Mouse (Mus musculus): ENCODE measurements around the gene Spink2. TPM values are rescaled to one million over a fixed set of nuclear protein-coding genes. Genes with fewer than 3 reads are reported as not detected.
"Not testable (repeated sequence)": the region's sequence is repeated elsewhere in the genome, so short reads cannot be mapped to it uniquely, and the experiment has no call there.

Spink2 gene
- polyA plus RNA-seq, 1 experiment from 2014 or later: 0.99 TPM

- WGBS: 93% methylated on average over 3 of the region's 3 CpGs
- Histone ChIP-seq H3K27me3 (replicated peaks; ENCODE audit: control insufficient read depth, insufficient read depth, low read length) (no peaks in the 10 kb centered on the region), H3K9ac (ENCODE audit: low read length) (no peak overlapping the region), H3K9me3 (replicated peaks; ENCODE audit: control insufficient read depth, low read length) (no peaks in the 10 kb centered on the region), H3K4me1 (ENCODE audit: control insufficient read depth, insufficient read depth, low read length) (no peaks in the 10 kb centered on the region), H3K36me3 (ENCODE audit: control insufficient read depth, insufficient read depth, low read length) (no peaks in the 10 kb centered on the region), H3K27ac (ENCODE audit: low read depth, low read length) (no peak overlapping the region), H3K4me2 (ENCODE audit: low read length) (no peak overlapping the region), H3K4me3 (ENCODE audit: low read depth, low read length) (no peak overlapping the region)
- DNase-seq (ENCODE audit: low spot score) (no peak), ATAC-seq (no peak)
Measured at GRCm38 (mm10) chr5:77185351-77185750, 25.9 kb downstream of the Spink2 start.

DNA sequence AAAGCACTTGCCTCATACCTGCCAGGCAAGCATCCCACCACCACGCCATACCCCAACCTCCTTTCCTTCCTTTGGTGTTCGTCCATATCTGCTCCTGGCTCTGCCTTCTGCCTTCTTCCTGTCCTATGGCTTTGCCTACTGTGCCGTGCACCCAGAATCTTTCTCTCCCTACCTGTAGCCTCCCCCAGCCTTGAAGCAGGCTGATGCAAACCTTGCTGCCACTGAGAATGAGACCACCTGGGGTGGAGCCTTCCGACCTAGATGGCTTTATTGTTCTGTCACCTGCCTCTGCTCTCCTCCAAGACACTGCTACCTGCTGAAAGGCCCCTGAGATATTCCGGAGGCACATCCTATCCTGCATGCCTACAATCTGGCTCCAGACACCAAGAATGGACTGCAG, 27.4 kb downstream of the Spink2 start:
- H3K4me1 ChIP-seq (ENCODE audit: control insufficient read depth, insufficient read depth, low read length); H3K4me3 ChIP-seq (ENCODE audit: low read depth, low read length); H3K9ac ChIP-seq (ENCODE audit: low read length); H3K9me3 ChIP-seq (replicated peaks; ENCODE audit: control insufficient read depth, low read length); H3K36me3 ChIP-seq (ENCODE audit: control insufficient read depth, insufficient read depth, low read length); ATAC-seq; DNase-seq (ENCODE audit: low spot score); H3K27ac ChIP-seq (ENCODE audit: low read depth, low read length); H3K4me2 ChIP-seq (ENCODE audit: low read length); H3K27me3 ChIP-seq (replicated peaks; ENCODE audit: control insufficient read depth, insufficient read depth, low read length): not testable (repeated sequence)
- 69% methylated on average over 5 of the region's 5 CpGs for WGBS

GRCm38 (mm10) chr5:77183338-77183737, 27.9 kb downstream of the Spink2 start:
- no peaks in the 10 kb centered on the region for H3K9me3 ChIP-seq (replicated peaks; ENCODE audit: control insufficient read depth, low read length)
- no peak overlapping the region for H3K4me3 ChIP-seq (ENCODE audit: low read depth, low read length)
- 47% methylated on average over 1 of the region's 1 CpGs for WGBS
- no peaks in the 10 kb centered on the region for H3K36me3 ChIP-seq (ENCODE audit: control insufficient read depth, insufficient read depth, low read length)
- DNase-seq (ENCODE audit: low spot score) (no peak), ATAC-seq (no peak)
- no peak overlapping the region for H3K4me2 ChIP-seq (ENCODE audit: low read length)
- H3K4me1 ChIP-seq (ENCODE audit: control insufficient read depth, insufficient read depth, low read length): no peaks in the 10 kb centered on the region
- H3K27ac ChIP-seq (ENCODE audit: low read depth, low read length): no peak overlapping the region
- H3K9ac ChIP-seq (ENCODE audit: low read length): no peak overlapping the region
- H3K27me3 ChIP-seq (replicated peaks; ENCODE audit: control insufficient read depth, insufficient read depth, low read length): no peaks in the 10 kb centered on the region

GRCm38 (mm10) chr5:77181508-77181907, 29.8 kb downstream of the Spink2 start:
- DNase-seq (ENCODE audit: low spot score) (no peak), ATAC-seq (no peak)
- no peaks in the 10 kb centered on the region for H3K27me3 ChIP-seq (replicated peaks; ENCODE audit: control insufficient read depth, insufficient read depth, low read length)
- no peak overlapping the region for H3K9ac ChIP-seq (ENCODE audit: low read length)
- H3K9me3 ChIP-seq (replicated peaks; ENCODE audit: control insufficient read depth, low read length): no peaks in the 10 kb centered on the region
- H3K36me3 ChIP-seq (ENCODE audit: control insufficient read depth, insufficient read depth, low read length): no peaks in the 10 kb centered on the region
- no peak overlapping the region for H3K4me3 ChIP-seq (ENCODE audit: low read depth, low read length)
- 83% methylated on average over 7 of the region's 7 CpGs for WGBS
- no peaks in the 10 kb centered on the region for H3K4me1 ChIP-seq (ENCODE audit: control insufficient read depth, insufficient read depth, low read length)
- H3K4me2 ChIP-seq (ENCODE audit: low read length): no peak overlapping the region
- no peak overlapping the region for H3K27ac ChIP-seq (ENCODE audit: low read depth, low read length)

DNA sequence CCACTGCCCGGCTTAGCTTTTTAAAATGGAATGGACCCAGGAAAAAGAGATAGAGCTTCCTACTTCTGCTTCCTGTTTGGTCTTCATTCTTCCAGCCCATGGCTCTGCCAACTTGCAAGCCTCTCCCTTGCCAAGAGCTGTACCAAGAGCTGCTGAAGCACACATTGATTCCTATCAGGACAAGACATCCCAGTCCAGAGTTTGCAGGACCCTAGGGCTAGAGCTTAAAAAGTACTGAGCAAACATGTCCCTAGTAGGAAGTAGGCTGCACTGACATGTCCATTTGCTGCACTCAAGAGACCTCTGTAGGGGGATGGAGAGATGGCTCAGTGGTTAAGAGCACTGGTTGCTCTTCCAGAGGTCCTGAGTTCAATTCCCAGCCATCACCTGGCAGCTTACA, 32.3 kb downstream of the Spink2 start:
- DNase-seq (ENCODE audit: low spot score) (no peak), ATAC-seq (no peak)
- H3K4me3 ChIP-seq (ENCODE audit: low read depth, low read length): no peak overlapping the region
- no peak overlapping the region for H3K27ac ChIP-seq (ENCODE audit: low read depth, low read length)
- H3K27me3 ChIP-seq (replicated peaks; ENCODE audit: control insufficient read depth, insufficient read depth, low read length): no peaks in the 10 kb centered on the region
- H3K9ac ChIP-seq (ENCODE audit: low read length): no peak overlapping the region
- 92% methylated on average over 1 of the region's 1 CpGs for WGBS
- H3K4me2 ChIP-seq (ENCODE audit: low read length): no peak overlapping the region
- H3K36me3 ChIP-seq (ENCODE audit: control insufficient read depth, insufficient read depth, low read length): no peaks in the 10 kb centered on the region
- no peaks in the 10 kb centered on the region for H3K4me1 ChIP-seq (ENCODE audit: control insufficient read depth, insufficient read depth, low read length)
- H3K9me3 ChIP-seq (replicated peaks; ENCODE audit: control insufficient read depth, low read length): no peaks in the 10 kb centered on the region

DNA sequence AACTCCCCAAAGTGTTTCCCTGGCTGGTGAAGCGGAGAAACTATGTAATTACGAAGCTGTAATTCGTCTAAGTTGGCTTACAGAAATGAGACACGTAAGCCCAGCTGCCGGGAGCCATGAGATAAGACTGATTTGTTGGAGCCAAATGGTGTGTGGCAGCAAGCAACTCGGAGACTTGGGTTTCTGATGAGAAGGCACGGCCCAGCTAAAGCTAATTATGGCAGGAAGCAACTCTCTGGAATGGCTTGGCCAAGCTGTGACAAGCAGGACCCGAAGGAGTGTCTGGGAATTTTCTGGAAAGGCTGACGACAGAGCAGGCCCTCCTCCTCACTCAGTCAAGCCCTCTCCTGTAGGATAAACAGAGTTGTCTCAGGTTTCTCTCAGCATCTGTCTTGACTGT, 33.3 kb downstream of the Spink2 start:
- H3K27me3 ChIP-seq (replicated peaks; ENCODE audit: control insufficient read depth, insufficient read depth, low read length): no peaks in the 10 kb centered on the region
- no peak for DNase-seq (ENCODE audit: low spot score)
- WGBS: 80% methylated on average over 9 of the region's 9 CpGs

DNA sequence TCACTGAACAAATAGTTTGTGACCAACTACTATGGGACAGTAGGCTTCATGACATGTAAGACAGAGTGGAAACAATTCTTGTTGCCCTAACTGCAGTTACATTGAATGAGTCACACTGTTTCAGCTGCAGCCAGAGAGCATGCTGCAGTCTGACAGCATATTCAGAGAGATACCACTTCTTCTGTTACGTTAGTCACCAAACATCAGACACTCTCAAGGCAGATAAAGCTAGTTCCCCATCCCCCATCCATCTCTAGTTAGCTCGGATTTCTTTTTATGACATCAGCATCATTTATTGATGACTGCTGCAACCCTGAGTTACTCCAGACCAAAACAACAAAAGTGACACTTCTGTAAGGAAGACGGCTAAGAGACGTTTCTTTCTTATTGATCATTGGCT, 36.5 kb downstream of the Spink2 start:
- H3K9me3 ChIP-seq (replicated peaks; ENCODE audit: control insufficient read depth, low read length): no peaks in the 10 kb centered on the region
- no peak overlapping the region for H3K4me3 ChIP-seq (ENCODE audit: low read depth, low read length)
- DNase-seq (ENCODE audit: low spot score): no peak
- no peak overlapping the region for H3K9ac ChIP-seq (ENCODE audit: low read length)
- ATAC-seq: no peak
- H3K36me3 ChIP-seq (ENCODE audit: control insufficient read depth, insufficient read depth, low read length): no peaks in the 10 kb centered on the region
- WGBS: 81% methylated on average over 4 of the region's 4 CpGs
- no peaks in the 10 kb centered on the region for H3K27me3 ChIP-seq (replicated peaks; ENCODE audit: control insufficient read depth, insufficient read depth, low read length)
- no peaks in the 10 kb centered on the region for H3K4me1 ChIP-seq (ENCODE audit: control insufficient read depth, insufficient read depth, low read length)
- no peak overlapping the region for H3K27ac ChIP-seq (ENCODE audit: low read depth, low read length)
- no peak overlapping the region for H3K4me2 ChIP-seq (ENCODE audit: low read length)

More for the DNA sequence above, 33.3 kb downstream of the Spink2 start:
- Histone ChIP-seq H3K9me3 (replicated peaks; ENCODE audit: control insufficient read depth, low read length) (no peaks in the 10 kb centered on the region), H3K4me3 (ENCODE audit: low read depth, low read length) (no peak overlapping the region), H3K27ac (ENCODE audit: low read depth, low read length) (no peak overlapping the region), H3K4me2 (ENCODE audit: low read length) (no peak overlapping the region), H3K36me3 (ENCODE audit: control insufficient read depth, insufficient read depth, low read length) (no peaks in the 10 kb centered on the region), H3K9ac (ENCODE audit: low read length) (no peak overlapping the region), H3K4me1 (ENCODE audit: control insufficient read depth, insufficient read depth, low read length) (no peaks in the 10 kb centered on the region)
- ATAC-seq: no peak

GRCm38 (mm10) chr5:77170593-77170992, 40.7 kb downstream of the Spink2 start:
- H3K9me3 ChIP-seq (replicated peaks; ENCODE audit: control insufficient read depth, low read length): no peaks in the 10 kb centered on the region
- no peak overlapping the region for H3K9ac ChIP-seq (ENCODE audit: low read length)
- no peaks in the 10 kb centered on the region for H3K4me1 ChIP-seq (ENCODE audit: control insufficient read depth, insufficient read depth, low read length)
- 0 out of 2 replicates have a peak, but pooled peaks have one; percentile 58 for ATAC-seq
- 53% methylated on average over 4 of the region's 5 CpGs for WGBS
- H3K36me3 ChIP-seq (ENCODE audit: control insufficient read depth, insufficient read depth, low read length): no peaks in the 10 kb centered on the region
- H3K27me3 ChIP-seq (replicated peaks; ENCODE audit: control insufficient read depth, insufficient read depth, low read length): no peaks in the 10 kb centered on the region
- no peak overlapping the region for H3K27ac ChIP-seq (ENCODE audit: low read depth, low read length)
- no peak overlapping the region for H3K4me2 ChIP-seq (ENCODE audit: low read length)
- no peak overlapping the region for H3K4me3 ChIP-seq (ENCODE audit: low read depth, low read length)
- peak; percentile 70 for DNase-seq (ENCODE audit: low spot score)

DNA sequence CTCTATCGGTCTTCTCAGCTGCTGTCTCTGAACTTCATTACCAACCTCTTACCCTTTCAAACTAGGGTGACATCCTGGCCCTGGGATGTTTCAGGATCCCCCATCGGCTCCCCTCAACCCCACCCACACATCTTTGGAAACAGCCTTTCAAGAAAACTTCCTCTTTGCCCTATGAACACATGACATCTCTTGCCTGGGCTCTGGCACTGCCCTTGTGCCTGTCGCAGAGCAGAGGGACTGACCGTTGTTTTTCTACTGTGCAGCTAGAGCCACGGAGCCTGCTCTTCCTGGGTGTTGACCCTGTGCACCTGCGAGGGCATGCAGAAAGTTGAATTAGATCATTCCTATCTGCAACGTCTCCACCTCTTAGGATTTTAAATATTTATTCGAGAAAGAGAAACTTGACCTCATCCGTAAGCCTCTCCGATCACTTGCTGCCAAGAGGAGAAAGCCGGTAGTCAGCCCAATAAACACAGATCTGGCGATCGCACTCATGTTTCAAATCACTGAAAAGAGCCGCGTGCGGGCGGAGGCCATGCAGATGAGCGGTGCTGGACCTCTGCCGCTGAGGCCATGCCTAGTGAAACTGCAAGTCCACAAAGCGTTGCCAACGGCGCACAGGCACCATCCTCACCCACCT, 43.8 kb downstream of the Spink2 start:
- no peaks in the 10 kb centered on the region for H3K27me3 ChIP-seq (replicated peaks; ENCODE audit: control insufficient read depth, insufficient read depth, low read length)
- WGBS: 89% methylated on average over 22 of the region's 22 CpGs
- ATAC-seq (no peak), DNase-seq (ENCODE audit: low spot score) (no peak)
- H3K4me1 ChIP-seq (ENCODE audit: control insufficient read depth, insufficient read depth, low read length): no peaks in the 10 kb centered on the region
- H3K27ac ChIP-seq (ENCODE audit: low read depth, low read length): no peak overlapping the region
- H3K9ac ChIP-seq (ENCODE audit: low read length): no peak overlapping the region
- no peak overlapping the region for H3K4me3 ChIP-seq (ENCODE audit: low read depth, low read length)
- no peaks in the 10 kb centered on the region for H3K36me3 ChIP-seq (ENCODE audit: control insufficient read depth, insufficient read depth, low read length)
- H3K4me2 ChIP-seq (ENCODE audit: low read length): no peak overlapping the region
- H3K9me3 ChIP-seq (replicated peaks; ENCODE audit: control insufficient read depth, low read length): no peaks in the 10 kb centered on the region
